Mouse (Mus musculus) embryonic facial prominence, embryonic 10.5 days (tissue): Measurements from ENCODE around the gene Dnase1l3. TPM values are rescaled to one million over a fixed set of nuclear protein-coding genes. Genes with fewer than 3 reads are reported as not detected.
"Not testable (repeated sequence)": the region's sequence is repeated elsewhere in the genome, so short reads cannot be mapped to it uniquely, and the experiment has no call there.

Experiments used
- DNase-seq: peaks from one replicate; pipeline ENCODE4 v3.0.0-alpha.2; 2017; ENCODE audit warnings: low spot score
- H3K27ac ChIP-seq: fragments of 300-500 bp; sonication (generic); replicated peaks from 2 replicates; pipeline ENCODE4 v1.5.1; 2016; ENCODE audit warnings: mild to moderate bottlenecking
- H3K27me3 ChIP-seq: fragments of 300-500 bp; sonication (generic); replicated peaks from 2 replicates; pipeline ENCODE4 v1.6.1; 2016; ENCODE audit warnings: low read depth, mild to moderate bottlenecking; ENCODE audit not compliant: poor library complexity, severe bottlenecking
- H3K36me3 ChIP-seq: fragments of 300-500 bp; sonication (generic); replicated peaks from 2 replicates; pipeline ENCODE4 v1.6.1; 2016; ENCODE audit warnings: mild to moderate bottlenecking, moderate library complexity
- H3K4me1 ChIP-seq: fragments of 300-500 bp; sonication (generic); 2 replicates; pipeline ENCODE4 v1.6.1; 2016
- H3K4me3 ChIP-seq: fragments of 300-500 bp; sonication (generic); 2 replicates; pipeline ENCODE4 v1.5.1; 2016; ENCODE audit warnings: mild to moderate bottlenecking, moderate library complexity
- H3K9me3 ChIP-seq: fragments of 300-500 bp; sonication (generic); 2 replicates; pipeline ENCODE4 v1.6.1; 2016; ENCODE audit warnings: mild to moderate bottlenecking
- WGBS: fragments of 180-500 bp; shearing (Covaris S2); methylation state at CpG from one replicate; pipeline ENCODE4 v1.1.7; 2016; 5-methylcytosine and 5-hydroxymethylcytosine counted together
- polyA plus RNA-seq: library from polyadenylated mRNA; unstranded; fragments of >200 nt; fragmentation: Nextera tagmentation; extraction: Ambion mirVana; gene quantifications from 2 replicates; pipeline ENCODE4 v1.2.1, GENCODE M21; 2016

The Dnase1l3 gene
- polyA plus RNA-seq, 1 experiment from 2014 or later, result 0.04 TPM

DNA sequence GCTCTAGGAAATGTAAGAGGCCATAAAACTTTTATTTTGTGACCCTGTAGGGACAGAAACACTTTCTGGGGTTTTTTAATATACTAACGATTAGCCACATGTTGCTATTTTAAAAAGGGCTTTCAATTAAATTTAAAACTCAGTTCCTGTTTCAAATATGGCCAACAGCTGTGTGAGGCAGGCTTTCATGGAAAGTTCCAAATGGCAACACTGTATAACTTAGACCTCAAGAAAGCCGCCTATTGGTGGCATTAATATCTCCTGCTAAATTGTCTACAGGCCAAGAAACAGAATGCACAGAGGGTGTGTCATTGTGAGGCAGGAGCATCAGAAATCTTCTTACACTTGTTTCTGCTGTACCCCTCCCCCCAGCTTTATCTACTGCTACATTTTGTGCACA lies 13.1 kb upstream of the Dnase1l3 start:
- DNase-seq, result no peak
- Histone ChIP-seq H3K27me3 (peaks cover 13% of the 10 kb centered on the region), H3K27ac (no peak overlapping the region), H3K4me1 (peaks cover 27% of the 10 kb centered on the region), H3K4me3 (no peak overlapping the region), H3K9me3 (no peaks in the 10 kb centered on the region), H3K36me3 (no peaks in the 10 kb centered on the region)
- WGBS, result 89% methylated on average over 2 of the region's 2 CpGs

DNA sequence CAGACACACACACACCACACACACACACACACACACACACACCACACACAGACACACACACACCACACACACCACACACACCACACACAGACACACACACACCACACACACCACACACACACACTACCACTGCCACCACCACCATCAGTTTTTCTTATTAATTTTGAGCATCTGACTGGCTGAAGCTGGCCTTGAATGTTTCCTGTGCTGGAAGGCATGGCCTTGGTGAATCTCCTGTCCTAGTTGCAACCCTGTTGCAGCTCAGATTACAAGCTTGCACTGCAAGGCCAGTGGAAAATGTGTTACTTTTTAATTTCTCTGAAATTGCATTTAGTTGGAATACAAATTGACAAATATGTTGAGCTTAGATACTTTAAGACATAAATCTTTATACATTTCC lies 12.7 kb upstream of the Dnase1l3 start:
- Histone ChIP-seq H3K27ac (no peak overlapping the region), H3K36me3 (no peaks in the 10 kb centered on the region), H3K4me3 (no peak overlapping the region), H3K9me3 (no peaks in the 10 kb centered on the region), H3K4me1 (peaks cover 23% of the 10 kb centered on the region), H3K27me3 (peaks cover 17% of the 10 kb centered on the region)
- no peak for DNase-seq

GRCm38 (mm10) chr14:8006061-8006460 lies 11.7 kb upstream of the Dnase1l3 start:
- Histone ChIP-seq H3K4me1 (peaks cover 28% of the 10 kb centered on the region), H3K27me3 (peaks cover 27% of the 10 kb centered on the region)
- 62% methylated on average over 3 of the region's 3 CpGs for WGBS
- not testable (repeated sequence) for DNase-seq, H3K36me3 ChIP-seq, H3K9me3 ChIP-seq, H3K4me3 ChIP-seq, H3K27ac ChIP-seq

DNA sequence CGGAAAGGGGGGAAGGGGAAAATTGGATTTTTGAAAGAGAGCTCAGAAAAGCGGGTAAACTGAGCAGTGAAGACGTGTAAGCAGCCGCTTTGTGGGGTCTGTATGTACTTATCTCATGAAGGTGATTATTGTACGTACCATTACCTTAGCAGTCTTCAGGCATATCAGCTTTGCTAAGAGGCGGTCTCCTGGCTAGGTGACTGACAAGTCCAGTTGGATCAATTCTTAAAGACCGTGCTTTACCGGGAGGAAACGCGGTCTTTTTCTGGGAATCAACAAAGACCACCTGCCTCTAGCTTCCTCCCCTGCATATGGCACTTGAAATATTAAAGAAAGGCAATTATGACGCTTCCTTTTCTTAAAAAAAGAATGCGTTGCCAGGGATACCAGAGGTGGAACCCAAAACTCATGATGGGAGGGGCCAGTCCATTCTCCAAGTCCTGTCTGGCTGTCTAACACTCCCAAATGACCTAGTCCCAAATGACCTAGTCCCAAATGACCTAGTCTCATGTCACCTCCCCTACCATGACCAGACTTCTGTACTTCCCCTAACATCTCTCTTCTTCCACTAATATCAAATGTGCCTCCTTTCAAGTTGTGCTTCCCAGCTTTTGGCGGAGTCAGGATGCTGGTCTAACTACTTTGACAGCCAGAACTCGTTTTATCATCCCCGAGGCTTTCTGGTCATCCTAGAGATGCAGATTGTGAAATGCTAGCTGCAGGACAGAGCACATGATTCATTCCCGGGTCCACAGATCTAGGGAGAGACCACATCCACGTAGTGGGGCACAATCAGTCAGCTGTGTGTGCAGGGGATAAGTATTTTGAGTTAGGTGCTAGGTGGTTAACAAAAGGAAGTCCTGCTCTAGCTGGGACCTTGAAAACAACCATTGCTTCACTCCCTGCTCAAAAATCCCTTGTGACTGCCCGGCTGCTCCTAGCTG lies 9.6 kb upstream of the Dnase1l3 start:
- 52% methylated on average over 18 of the region's 18 CpGs for WGBS
- Histone ChIP-seq H3K36me3 (no peaks in the 10 kb centered on the region), H3K4me1 (peaks cover 31% of the 10 kb centered on the region), H3K9me3 (no peaks in the 10 kb centered on the region), H3K27ac (no peak overlapping the region), H3K27me3 (peaks cover 48% of the 10 kb centered on the region), H3K4me3 (peak overlapping the region; percentile 71)
- DNase-seq, result no peak

DNA sequence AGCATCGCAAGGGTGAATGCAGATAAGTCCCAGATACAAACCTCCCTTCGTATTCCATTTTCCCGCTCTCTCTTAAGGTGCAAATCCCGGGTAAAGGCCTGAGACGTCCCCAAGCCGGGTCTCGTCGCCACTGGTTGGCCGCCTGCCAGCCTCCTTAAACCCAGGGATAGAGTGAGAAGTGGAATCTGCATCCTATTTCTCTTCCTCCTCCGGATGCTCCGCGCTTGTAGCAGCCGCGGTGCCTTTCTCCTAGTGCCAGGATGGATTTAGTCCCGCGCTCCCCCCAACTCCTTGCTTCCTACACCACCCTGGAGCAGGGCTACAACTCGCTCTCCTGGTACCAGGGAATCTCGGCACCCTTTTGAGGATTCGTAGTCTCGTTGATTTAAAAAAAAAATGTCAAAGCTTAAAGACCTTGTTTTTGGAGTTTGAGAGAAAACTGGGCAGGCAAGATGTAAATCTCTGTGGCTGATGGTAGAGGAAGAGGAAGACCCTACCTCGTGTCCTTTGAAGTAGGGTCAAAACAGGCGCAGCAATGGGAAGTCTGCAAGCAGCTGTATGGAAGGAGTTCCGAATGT lies 8.8 kb upstream of the Dnase1l3 start:
- Histone ChIP-seq H3K4me3 (peak overlapping the region; percentile 71), H3K36me3 (no peaks in the 10 kb centered on the region), H3K4me1 (peaks cover 31% of the 10 kb centered on the region), H3K27me3 (peaks cover 55% of the 10 kb centered on the region), H3K9me3 (no peaks in the 10 kb centered on the region), H3K27ac (peak overlapping the region; percentile 78)
- 1% methylated on average over 23 of the region's 23 CpGs for WGBS
- peak; percentile 65 for DNase-seq

DNA sequence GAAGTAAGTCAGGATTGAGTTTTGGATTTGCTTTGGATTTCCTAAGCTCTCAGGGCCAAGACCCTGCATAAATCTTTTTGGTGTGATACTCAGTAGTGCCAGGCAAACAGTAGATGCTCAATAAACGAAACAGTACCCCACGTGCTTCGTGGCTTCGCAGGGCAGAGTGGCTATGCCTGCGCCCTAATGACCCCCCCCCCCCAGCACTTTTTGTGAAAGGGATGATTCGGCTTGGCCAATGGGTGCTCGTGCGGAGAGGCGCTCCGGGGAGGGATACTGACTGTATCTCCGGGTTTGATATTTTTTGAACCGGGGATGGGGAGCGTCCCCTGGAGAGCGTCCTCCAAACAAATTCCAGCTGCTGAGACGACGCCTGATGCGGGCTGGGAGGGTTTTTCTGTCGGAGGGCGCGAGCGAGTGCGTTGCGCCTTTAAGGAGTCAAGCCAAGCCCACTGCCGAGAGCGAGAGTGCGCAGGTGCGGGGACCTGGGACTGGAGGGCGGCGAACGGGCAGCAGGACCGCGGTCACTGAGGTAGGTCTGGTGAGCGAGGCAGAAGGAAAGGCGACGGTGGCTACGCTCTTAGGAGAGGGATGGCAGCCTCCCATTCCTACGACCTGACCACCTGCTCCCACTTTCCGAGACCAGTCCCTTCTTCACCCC lies 8.2 kb upstream of the Dnase1l3 start, which contains the start of gene Abhd6:
Gene Abhd6, plus strand, starts transcription at position 471 of the 661 bp plus-strand sequence.
- Histone ChIP-seq H3K36me3 (no peaks in the 10 kb centered on the region), H3K4me1 (peaks cover 31% of the 10 kb centered on the region), H3K27ac (peak within 1 kb of the TSS; percentile 78), H3K4me3 (peak within 1 kb of the TSS; percentile 71), H3K9me3 (no peaks in the 10 kb centered on the region), H3K27me3 (peaks cover 55% of the 10 kb centered on the region)
- peak; percentile 93 for DNase-seq
- 2% methylated on average over 38 of the region's 38 CpGs for WGBS

GRCm38 (mm10) chr14:8000831-8001685 lies 6.7 kb upstream of the Dnase1l3 start:
- 22% methylated on average over 17 of the region's 17 CpGs for WGBS
- H3K27me3 ChIP-seq, result peaks cover 55% of the 10 kb centered on the region
- peak; percentile 21 for DNase-seq

GRCm38 (mm10) chr14:8000247-8000646 lies 5.9 kb upstream of the Dnase1l3 start:
- no peak overlapping the region for H3K27ac ChIP-seq
- no peak for DNase-seq
- 86% methylated on average over 5 of the region's 5 CpGs for WGBS
- H3K27me3 ChIP-seq, result peaks cover 55% of the 10 kb centered on the region
- H3K4me3 ChIP-seq, result no peak overlapping the region
- H3K9me3 ChIP-seq, result no peaks in the 10 kb centered on the region
- H3K4me1 ChIP-seq, result peaks cover 28% of the 10 kb centered on the region
- H3K36me3 ChIP-seq, result no peaks in the 10 kb centered on the region

More at GRCm38 (mm10) chr14:8000831-8001685, 6.7 kb upstream of the Dnase1l3 start:
- H3K36me3 ChIP-seq, result no peaks in the 10 kb centered on the region
- H3K27ac ChIP-seq, result no peak overlapping the region
- peaks cover 28% of the 10 kb centered on the region for H3K4me1 ChIP-seq
- H3K4me3 ChIP-seq, result 0 out of 2 replicates have a peak overlapping the region, but pooled peaks have one; percentile 16
- H3K9me3 ChIP-seq, result no peaks in the 10 kb centered on the region

DNA sequence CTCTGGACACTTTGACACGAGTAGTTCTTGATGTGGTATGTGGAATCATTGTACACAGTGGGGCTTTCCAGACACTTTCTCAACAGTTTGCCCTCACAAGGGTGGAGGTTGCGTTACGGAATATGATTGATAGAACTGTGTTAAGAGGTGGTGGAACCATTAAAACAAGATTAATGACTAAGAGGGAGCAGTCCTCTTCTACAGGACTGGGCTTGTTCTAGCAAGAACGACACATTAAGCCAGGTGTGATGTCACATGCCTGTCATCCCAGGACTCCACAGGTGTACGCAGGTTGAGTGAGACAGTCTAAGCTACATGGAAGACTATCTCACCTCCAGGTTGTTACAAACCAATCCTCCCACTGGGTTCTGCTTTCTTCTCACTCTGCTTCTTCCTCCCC lies 5.1 kb upstream of the Dnase1l3 start:
- H3K4me3 ChIP-seq, result no peak overlapping the region
- no peaks in the 10 kb centered on the region for H3K9me3 ChIP-seq
- no peak for DNase-seq
- 82% methylated on average over 5 of the region's 5 CpGs for WGBS
- peaks cover 53% of the 10 kb centered on the region for H3K27me3 ChIP-seq
- H3K36me3 ChIP-seq, result no peaks in the 10 kb centered on the region
- no peak overlapping the region for H3K27ac ChIP-seq
- peaks cover 26% of the 10 kb centered on the region for H3K4me1 ChIP-seq

DNA sequence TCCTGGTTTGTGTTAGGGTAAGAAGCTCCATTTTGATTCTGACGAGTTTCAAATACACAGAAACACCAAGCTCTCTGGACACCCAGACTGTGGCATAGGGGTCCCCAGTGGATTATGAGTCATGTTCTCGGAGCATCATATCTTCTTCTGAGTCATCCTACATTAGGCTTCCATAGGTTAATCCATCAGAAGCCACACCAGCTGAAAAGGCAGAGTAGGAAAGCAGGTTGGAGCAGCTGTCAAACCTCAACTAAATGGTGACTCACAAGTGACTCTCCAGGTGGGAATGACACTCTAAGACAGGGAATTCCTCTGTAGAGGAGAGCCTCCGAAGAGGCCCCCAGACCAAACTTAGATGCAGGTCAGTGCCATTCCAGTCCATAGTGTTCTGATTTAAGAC lies 4.7 kb upstream of the Dnase1l3 start:
- H3K4me3 ChIP-seq, result no peak overlapping the region
- DNase-seq, result no peak
- peaks cover 49% of the 10 kb centered on the region for H3K27me3 ChIP-seq
- H3K27ac ChIP-seq, result no peak overlapping the region
- 80% methylated on average over 3 of the region's 3 CpGs for WGBS
- peaks cover 22% of the 10 kb centered on the region for H3K4me1 ChIP-seq
- no peaks in the 10 kb centered on the region for H3K36me3 ChIP-seq
- no peaks in the 10 kb centered on the region for H3K9me3 ChIP-seq

DNA sequence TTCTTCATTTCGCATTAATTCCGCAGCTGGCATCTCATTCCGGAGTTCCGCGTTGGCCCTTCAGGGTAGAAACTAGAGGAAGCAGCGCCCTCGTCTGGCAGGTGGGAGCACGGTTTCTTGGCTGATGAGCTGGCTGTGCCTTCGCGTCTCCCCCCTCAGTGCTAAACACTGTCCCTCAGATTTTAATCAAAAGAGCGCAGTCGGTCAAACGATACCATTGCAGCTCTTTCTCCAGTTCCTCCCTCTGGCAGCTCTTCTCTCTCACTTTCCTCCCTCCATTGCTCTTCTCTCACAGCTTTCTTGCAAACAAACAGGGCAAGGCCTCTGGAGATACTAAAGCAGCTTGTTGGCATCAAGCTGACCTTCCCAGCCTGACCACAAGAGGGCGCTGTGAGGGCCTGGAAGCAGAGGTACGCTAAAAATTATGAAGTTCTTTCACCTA lies 2.9 kb upstream of the Dnase1l3 start:
- Histone ChIP-seq H3K36me3 (no peaks in the 10 kb centered on the region), H3K4me1 (peaks cover 11% of the 10 kb centered on the region), H3K27ac (peak overlapping the region; percentile 67; the same call in 1 of the 2 replicates), H3K27me3 (peaks cover 40% of the 10 kb centered on the region), H3K9me3 (no peaks in the 10 kb centered on the region), H3K4me3 (peak overlapping the region; percentile 48)
- 2% methylated on average over 15 of the region's 15 CpGs for WGBS
- DNase-seq, result peak; percentile 88

DNA sequence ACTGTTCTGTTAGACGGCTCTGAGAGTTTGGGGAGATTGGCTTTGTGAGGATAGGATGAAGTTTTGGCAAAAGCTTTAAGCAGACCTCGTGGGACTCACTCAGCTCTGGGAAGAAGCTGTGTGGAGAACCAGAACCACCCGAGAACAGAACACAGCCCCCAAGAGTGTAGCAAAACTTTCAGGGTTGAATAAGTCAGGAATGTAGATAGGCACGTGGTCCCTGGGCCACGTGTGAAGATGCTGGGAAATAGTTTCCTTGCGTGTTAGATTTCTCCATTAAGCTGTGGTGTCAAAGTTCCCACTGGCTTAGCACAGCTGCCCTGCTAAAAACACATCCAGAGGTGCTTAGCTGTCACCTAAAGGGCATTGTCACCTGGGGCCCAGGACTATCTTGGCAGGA lies 2.2 kb downstream of the Dnase1l3 start:
- H3K27ac ChIP-seq, result no peak overlapping the region
- WGBS, result 80% methylated on average over 6 of the region's 6 CpGs
- no peak overlapping the region for H3K4me3 ChIP-seq
- no peaks in the 10 kb centered on the region for H3K27me3 ChIP-seq
- no peak for DNase-seq
- H3K4me1 ChIP-seq, result 0 out of 2 replicates have a peak, but pooled peaks cover 4% of the 10 kb centered on the region
- H3K36me3 ChIP-seq, result no peaks in the 10 kb centered on the region
- no peaks in the 10 kb centered on the region for H3K9me3 ChIP-seq
